Mouse (Mus musculus) neutrophil, adult 59 days (primary cell): ENCODE measurements around the gene Lap3. TPM values are rescaled to one million over a fixed set of nuclear protein-coding genes. Genes with fewer than 3 reads are reported as not detected.

Experiments used
- total RNA-seq, 2 experiments: library from RNA; stranded (reverse); gene quantifications; 1 replicate in 1 of 2; 2 replicates in 1 of 2; pipeline ENCODE4 v1.2.4; 2023

Gene Lap3
- 10 to 100 TPM; 16.4 to 25.3 TPM for total RNA-seq

DNA sequence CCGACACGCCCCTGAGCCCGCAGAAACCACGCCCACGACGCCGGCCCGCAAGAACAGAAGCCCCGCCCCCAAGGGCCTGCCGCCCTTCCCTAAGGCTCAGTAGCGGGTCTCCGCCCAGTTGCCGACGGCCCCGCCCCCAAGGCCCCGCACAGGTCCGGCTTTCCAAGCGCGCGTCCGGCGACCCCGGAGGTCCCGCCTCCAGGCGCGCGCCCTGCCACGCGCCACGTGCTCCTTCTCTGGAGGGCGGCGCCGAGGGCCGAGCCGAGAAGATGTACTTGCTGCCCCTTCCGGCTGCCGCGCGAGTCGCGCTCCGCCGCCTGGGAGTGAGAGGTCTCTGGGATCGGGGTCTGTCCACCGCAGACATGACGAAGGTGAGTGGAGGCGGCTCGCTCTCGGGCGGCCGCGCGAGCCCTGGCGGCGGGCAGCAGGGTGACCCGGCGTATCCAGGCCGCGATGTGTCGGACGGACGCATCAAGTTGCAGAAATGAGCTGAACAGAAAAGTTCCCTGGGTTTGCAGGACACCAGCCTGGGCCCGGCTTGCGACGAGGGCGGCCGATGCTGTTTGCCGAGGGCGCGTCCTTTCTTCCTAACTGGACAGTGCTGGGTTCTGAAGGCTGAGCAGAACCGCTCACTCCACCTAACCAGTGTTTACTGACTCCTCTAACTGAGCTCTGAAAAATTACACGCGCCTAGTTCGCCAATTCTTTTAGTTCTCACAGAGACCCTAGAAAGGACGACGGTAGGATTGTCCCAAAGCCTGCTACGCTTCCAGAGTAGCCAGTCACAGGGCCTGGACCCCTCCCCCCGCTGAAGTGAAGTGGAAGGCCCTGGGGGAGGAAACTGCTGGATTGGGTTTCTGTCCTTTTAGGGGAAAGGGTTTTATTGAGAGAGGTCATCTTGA lies at the start of gene Lap3:
Gene Lap3 (plus strand): TSS at position 184 of the 902 bp plus-strand sequence.

DNA sequence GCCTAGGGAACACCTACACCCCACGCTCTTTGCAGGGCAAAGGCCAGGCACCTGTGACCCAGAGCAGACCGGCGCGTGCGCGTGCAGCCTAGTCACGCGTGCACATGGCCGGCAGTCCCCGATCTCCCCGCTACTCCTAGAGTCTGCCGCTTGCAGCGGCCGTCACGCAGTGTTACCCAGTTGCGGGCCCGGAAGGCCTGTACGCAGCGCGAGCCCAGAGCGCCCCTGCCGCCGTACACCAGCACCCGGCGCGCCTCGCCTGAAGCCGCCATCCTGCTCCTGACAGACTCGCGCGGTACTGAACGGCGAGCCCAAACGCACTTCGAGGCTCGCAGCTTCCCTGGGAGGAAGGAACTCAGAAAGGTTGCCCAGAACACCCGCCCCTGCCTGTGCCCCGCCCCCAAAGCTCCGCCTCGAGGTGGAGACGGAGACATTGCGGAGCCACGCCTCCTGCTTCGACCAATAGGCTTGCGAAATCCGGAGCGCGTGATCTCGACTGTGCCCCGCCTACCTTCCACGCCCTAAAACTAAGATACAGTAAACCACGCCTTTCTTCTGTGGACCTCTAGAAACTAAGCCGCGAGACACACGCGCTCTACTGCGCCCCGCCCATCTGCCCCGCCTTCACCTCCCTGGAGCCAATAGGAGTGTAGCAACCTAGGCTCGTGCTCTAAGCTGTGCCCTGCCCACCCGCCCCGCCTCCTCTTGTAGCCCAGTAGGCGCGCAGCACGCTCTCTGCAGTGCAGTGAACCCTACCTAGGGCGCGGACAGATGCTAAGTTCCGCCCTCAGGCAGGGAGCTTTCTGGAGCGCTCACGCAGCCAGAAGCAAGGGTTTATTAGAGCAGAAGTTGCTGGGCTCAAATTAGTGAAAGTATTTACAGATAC lies 43.1 kb upstream of the Lap3 start, which contains the start of gene Qdpr:
Gene Qdpr (minus strand): TSS at position 406 of the 886 bp plus-strand sequence.

DNA sequence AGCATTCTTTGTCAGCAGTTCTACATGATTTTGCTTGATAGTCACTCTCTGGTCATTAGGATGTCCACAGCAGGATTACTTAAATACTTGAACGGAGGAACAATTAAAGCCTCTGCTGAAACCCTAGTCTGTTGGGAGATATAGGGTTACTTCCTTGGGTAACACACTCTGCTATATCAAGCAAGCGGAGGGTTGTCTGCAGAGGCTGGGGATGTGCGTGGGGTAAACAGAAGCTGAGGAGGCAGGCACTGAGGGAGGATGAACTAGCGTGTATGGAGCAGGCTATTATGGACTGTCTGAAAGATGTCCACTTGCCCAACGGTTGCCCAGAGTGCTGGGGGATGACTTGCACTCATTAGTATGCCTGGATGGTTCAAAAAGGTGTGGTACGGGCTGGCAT lies 39.7 kb upstream of the Lap3 start, which contains the start of gene Clrn2:
Gene Clrn2 (plus strand): TSS at position 301 of the 400 bp plus-strand sequence.

DNA sequence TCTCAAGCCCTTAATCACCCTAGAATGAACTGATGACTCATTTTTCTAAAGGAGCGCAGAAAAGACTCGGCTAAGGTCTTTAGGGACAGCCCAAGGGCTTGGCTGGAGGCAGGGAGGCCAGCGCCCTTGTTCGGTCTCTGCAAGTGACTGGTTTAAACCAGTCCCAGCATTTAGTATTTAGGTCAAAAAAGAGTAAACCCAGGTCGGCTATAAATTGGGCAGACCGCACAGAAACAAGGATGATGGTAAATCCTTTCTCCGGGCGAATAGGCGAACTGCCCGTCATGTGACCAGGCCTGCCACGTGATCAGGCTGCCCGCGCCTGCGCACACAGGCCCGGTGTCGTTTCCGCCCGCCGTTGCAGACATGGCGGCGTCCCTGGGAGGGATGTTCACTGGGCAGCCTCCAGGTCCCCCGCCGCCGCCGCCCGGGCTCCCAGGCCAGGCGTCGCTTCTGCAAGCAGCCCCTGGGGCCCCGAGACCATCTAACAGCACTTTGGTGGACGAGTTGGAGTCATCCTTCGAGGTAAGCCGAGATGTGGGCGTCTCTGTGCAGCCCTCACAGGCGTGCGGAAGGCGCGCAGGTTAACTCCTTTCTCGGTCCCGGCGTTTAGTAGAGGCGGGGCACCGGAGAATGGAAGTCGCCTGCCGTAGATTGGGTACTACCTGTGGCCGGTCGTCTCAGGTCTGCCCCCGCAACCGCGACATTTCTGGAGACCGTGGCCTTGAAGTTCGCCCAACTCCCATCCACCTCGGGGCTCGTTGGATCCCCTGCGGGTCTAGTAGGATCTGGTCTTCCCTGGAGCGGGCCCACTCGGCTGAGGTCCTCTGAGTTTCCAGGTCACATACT lies 27.0 kb downstream of the Lap3 start, which contains the start of gene Med28:
Gene Med28 (plus strand): TSS at position 270 of the 849 bp plus-strand sequence.

Other genes starting within 250 kb of the Lap3 start
- 10 to 100 TPM; 11.6 to 17.2 TPM for gene Qdpr, start 43.1 kb upstream of the Lap3 start, total RNA-seq
- not detected for gene Clrn2, start 39.6 kb upstream of the Lap3 start, total RNA-seq
- 10 to 100 TPM; 52.6 to 53.7 TPM for gene Med28, start 26.9 kb downstream of the Lap3 start, total RNA-seq
- gene Fam184b, start 146.2 kb downstream of the Lap3 start, total RNA-seq = under 1 TPM in 1 of 2 experiments, not detected in 1; 0.16 TPM
- 10 to 100 TPM; 34.6 to 35.2 TPM for gene Ncapg, start 176.5 kb downstream of the Lap3 start, total RNA-seq